In the genomic region with DNA sequence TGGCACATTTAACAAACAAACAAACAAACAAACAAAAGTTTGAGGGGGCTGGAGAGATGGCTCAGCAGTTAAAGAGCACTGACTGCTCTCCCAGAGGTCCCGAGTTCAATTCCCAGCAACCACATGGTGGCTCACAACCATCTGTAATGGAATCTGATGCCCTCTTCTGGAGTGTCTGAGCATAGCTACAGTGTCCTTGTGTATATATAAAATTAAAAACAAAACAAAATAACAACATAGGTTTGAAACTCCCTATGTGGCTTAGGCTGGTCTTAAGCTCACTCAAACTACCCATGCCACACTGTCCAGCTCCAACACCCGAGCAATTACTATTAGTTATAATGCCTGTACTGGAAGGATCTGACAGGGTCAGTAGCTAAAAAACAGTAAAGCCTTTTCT, we compare ENCODE assay signal across 1 mouse cellular context.
TF ChIP-seq lines count a peak whose summit lies in the region.

No protein-coding gene starts in this region.

TF ChIP-seq in CH12.LX, 34 proteins besides CTCF, POLR2A, EP300 and RAD21:
- TF ChIP-seq NRF1 (IDR thresholded peaks at IDR 0.05; ENCODE audit: low read depth, low read length) = no peak
- TF ChIP-seq MAFK (IDR thresholded peaks at IDR 0.05; ENCODE audit: insufficient replicate concordance, low read length) = no peak
- TF ChIP-seq TCF12 (IDR thresholded peaks at IDR 0.05; ENCODE audit: low read depth, low read length) = no peak
- TF ChIP-seq NELFE (IDR thresholded peaks at IDR 0.05; ENCODE audit: low read depth, low read length) = no peak
- TF ChIP-seq JUN (IDR thresholded peaks at IDR 0.05; ENCODE audit: insufficient read depth, low read depth, low read length) = no peak
- TF ChIP-seq MXI1 (IDR thresholded peaks at IDR 0.05; ENCODE audit: low read depth, low read length) = no peak
- TF ChIP-seq RCOR1 (conservative IDR thresholded peaks at IDR 0.05; ENCODE audit: low read depth, low read length) = no peak
- TF ChIP-seq MEF2A (IDR thresholded peaks at IDR 0.05; ENCODE audit: borderline replicate concordance, low read depth, low read length) = no peak
- no peak for TF ChIP-seq JUND (conservative IDR thresholded peaks at IDR 0.05; ENCODE audit: low read depth, low read length)
- TF ChIP-seq KAT2A (IDR thresholded peaks at IDR 0.05; ENCODE audit: insufficient replicate concordance, low read length) = no peak
- no peak for TF ChIP-seq ZC3H11A (IDR thresholded peaks at IDR 0.05; ENCODE audit: low read depth, low read length)
- TF ChIP-seq E2F4 (IDR thresholded peaks at IDR 0.05; ENCODE audit: insufficient replicate concordance, low read depth, low read length) = no peak
- no peak for TF ChIP-seq CHD1 (IDR thresholded peaks at IDR 0.05; ENCODE audit: low read depth, low read length)
- no peak for TF ChIP-seq ETS1 (conservative IDR thresholded peaks at IDR 0.05; ENCODE audit: low read depth, low read length)
- TF ChIP-seq USF2 (conservative IDR thresholded peaks at IDR 0.05; ENCODE audit: low read depth, low read length) = no peak
- no peak for TF ChIP-seq MYC (IDR thresholded peaks at IDR 0.05; ENCODE audit: low read depth, low read length)
TF ChIP-seq in CH12.LX: peak in this region for 0.
